Mouse (Mus musculus) cerebellum, postnatal 25 days (tissue): Measurements from ENCODE around the gene Rnf5.

Experiments used
- DNase-seq, 2 experiments: peaks; one replicate each; pipeline ENCODE4 v3.0.0; 2021; ENCODE audit warnings: mixed read lengths in 2 of 2

Rnf5 gene

GRCm38 (mm10) chr17:34585121-34585520 is 18.4 kb downstream of the Rnf5 start:
- DNase-seq: no peak

GRCm38 (mm10) chr17:34583819-34584218 is 19.7 kb downstream of the Rnf5 start:
- DNase-seq: no peak

GRCm38 (mm10) chr17:34583397-34583796 is 20.1 kb downstream of the Rnf5 start:
- peak in 1 of 2 experiments; percentile 34 for DNase-seq

GRCm38 (mm10) chr17:34582528-34582927 is 21.0 kb downstream of the Rnf5 start:
- DNase-seq: no peak

GRCm38 (mm10) chr17:34578070-34578469 is 25.4 kb downstream of the Rnf5 start:
- no peak for DNase-seq

- DNase-seq: no peak
Measured at GRCm38 (mm10) chr17:34576577-34576976, 26.9 kb downstream of the Rnf5 start.

- DNase-seq: peak in 1 of 2 experiments; percentile 36
Measured at GRCm38 (mm10) chr17:34572361-34572760, 31.1 kb downstream of the Rnf5 start.

- no peak for DNase-seq
Measured at GRCm38 (mm10) chr17:34571875-34572274, 31.6 kb downstream of the Rnf5 start.

- no peak for DNase-seq
Measured at GRCm38 (mm10) chr17:34569919-34570318, 33.6 kb downstream of the Rnf5 start.

- DNase-seq: no peak
Measured at GRCm38 (mm10) chr17:34568421-34568820, 35.1 kb downstream of the Rnf5 start.

GRCm38 (mm10) chr17:34567311-34567710 is 36.2 kb downstream of the Rnf5 start:
- DNase-seq: no peak

GRCm38 (mm10) chr17:34564796-34565195 is 38.7 kb downstream of the Rnf5 start:
- no peak for DNase-seq

GRCm38 (mm10) chr17:34564003-34564421 is 39.5 kb downstream of the Rnf5 start, which contains the start of gene Notch4:
TSS of gene Notch4 (plus strand) at chr17:34564268.
- DNase-seq: no peak

GRCm38 (mm10) chr17:34563354-34563753 is 40.1 kb downstream of the Rnf5 start:
- DNase-seq: no peak

- no peak for DNase-seq
Measured at GRCm38 (mm10) chr17:34562595-34562994, 40.9 kb downstream of the Rnf5 start.

GRCm38 (mm10) chr17:34561200-34561599 is 42.3 kb downstream of the Rnf5 start:
- DNase-seq: no peak

- no peak for DNase-seq
Measured at GRCm38 (mm10) chr17:34560438-34560837, 43.1 kb downstream of the Rnf5 start.

GRCm38 (mm10) chr17:34559895-34560294 is 43.6 kb downstream of the Rnf5 start:
- DNase-seq: no peak

GRCm38 (mm10) chr17:34559116-34559515 is 44.4 kb downstream of the Rnf5 start:
- no peak for DNase-seq

- no peak for DNase-seq
Measured at GRCm38 (mm10) chr17:34557411-34557810, 46.1 kb downstream of the Rnf5 start.

- no peak for DNase-seq
Measured at GRCm38 (mm10) chr17:34556406-34556805, 47.1 kb downstream of the Rnf5 start.

GRCm38 (mm10) chr17:34555483-34555882 is 48.0 kb downstream of the Rnf5 start:
- DNase-seq: peak; percentile 75 to 87
